Mouse (Mus musculus) CH12.LX (cell line): ENCODE results near the gene Ctbp1.

Source experiments
- CTCF ChIP-seq, 2 experiments: IDR thresholded peaks in 1 of 2; conservative IDR thresholded peaks in 1 of 2; 2 replicates each; pipeline ENCODE4 v1.5.1; 2011 to 2012; ENCODE audit warnings: low read depth in 2 of 2, low read length in 2 of 2, improper control_type of control experiment in 1 of 2, inconsistent platforms in 1 of 2, mild to moderate bottlenecking in 1 of 2, moderate library complexity in 1 of 2
- E2F4 ChIP-seq: IDR thresholded peaks from 2 replicates; pipeline ENCODE4 v1.6.1; 2011; ENCODE audit warnings: low read depth, low read length, improper control_type of control experiment; ENCODE audit not compliant: insufficient replicate concordance
- ELF1 ChIP-seq: IDR thresholded peaks from 2 replicates; pipeline ENCODE4 v1.6.1; 2014; ENCODE audit warnings: low read depth, mild to moderate bottlenecking, inconsistent platforms, low read length, improper control_type of control experiment
- ETS1 ChIP-seq: conservative IDR thresholded peaks from 2 replicates; pipeline ENCODE4 v1.6.1; 2012; ENCODE audit warnings: low read depth, mild to moderate bottlenecking, inconsistent platforms, low read length, improper control_type of control experiment, moderate library complexity
- HCFC1 ChIP-seq: IDR thresholded peaks from 2 replicates; pipeline ENCODE4 v1.6.1; 2012; ENCODE audit warnings: low read depth, mild to moderate bottlenecking, inconsistent platforms, low read length, improper control_type of control experiment
- JUND ChIP-seq: conservative IDR thresholded peaks from 2 replicates; pipeline ENCODE4 v1.6.1; 2011; ENCODE audit warnings: low read depth, low read length, improper control_type of control experiment
- MAX ChIP-seq: IDR thresholded peaks from 2 replicates; pipeline ENCODE4 v1.6.1; 2011; ENCODE audit warnings: low read length, improper control_type of control experiment
- MAZ ChIP-seq: IDR thresholded peaks from 2 replicates; pipeline ENCODE4 v1.6.1; 2012; ENCODE audit warnings: low read depth, mild to moderate bottlenecking, inconsistent platforms, low read length, improper control_type of control experiment, moderate library complexity
- MEF2A ChIP-seq: IDR thresholded peaks from 2 replicates; pipeline ENCODE4 v1.6.1; 2014; ENCODE audit warnings: low read depth, mild to moderate bottlenecking, inconsistent platforms, low read length, improper control_type of control experiment, borderline replicate concordance
- NELFE ChIP-seq: IDR thresholded peaks from 2 replicates; pipeline ENCODE4 v1.6.1; 2011; ENCODE audit warnings: low read depth, low read length, improper control_type of control experiment
- POLR2A ChIP-seq: IDR thresholded peaks from 2 replicates; pipeline ENCODE4 v1.6.1; 2011; ENCODE audit warnings: low read depth, mild to moderate bottlenecking, improper control_type of control experiment, low read length
- RAD21 ChIP-seq: IDR thresholded peaks from 2 replicates; pipeline ENCODE4 v1.6.1; 2011; ENCODE audit warnings: low read depth, mild to moderate bottlenecking, low read length, improper control_type of control experiment, moderate library complexity
- USF1 ChIP-seq: IDR thresholded peaks from 2 replicates; pipeline ENCODE4 v1.6.1; 2014; ENCODE audit warnings: low read depth, mild to moderate bottlenecking, inconsistent platforms, low read length, improper control_type of control experiment

- no peak for TF ChIP-seq RAD21
- no peak for TF ChIP-seq CTCF (conservative IDR thresholded peaks at IDR 0.05 in 1 of 2, IDR thresholded peaks at IDR 0.05 in 1 of 2; ENCODE audit: low read depth in 2 of 2, low read length in 2 of 2)
- TF ChIP-seq POLR2A: no peak
- no peak for TF ChIP-seq MAX
- no peak for TF ChIP-seq MEF2A
- TF ChIP-seq E2F4: no peak
- no peak for TF ChIP-seq HCFC1
- TF ChIP-seq USF1: no peak
- no peak for TF ChIP-seq ELF1
- no peak for TF ChIP-seq MAZ
- no peak for TF ChIP-seq ETS1
- TF ChIP-seq NELFE: no peak
- no peak for TF ChIP-seq JUND
Measured at GRCm38 (mm10) chr5:33293796-33294430, 19.1 kb upstream of the Ctbp1 start.
